Mouse (Mus musculus): Measurements from ENCODE around the gene Itgam. TPM values are rescaled to one million over a fixed set of nuclear protein-coding genes. Genes with fewer than 3 reads are reported as not detected.
A peak's percentile ranks its signal among the peaks of the same experiment; 100 is the strongest.

The Itgam gene
- total RNA-seq, 2 experiments from 2014 or later, result 10.8 to 11.2 TPM

DNA sequence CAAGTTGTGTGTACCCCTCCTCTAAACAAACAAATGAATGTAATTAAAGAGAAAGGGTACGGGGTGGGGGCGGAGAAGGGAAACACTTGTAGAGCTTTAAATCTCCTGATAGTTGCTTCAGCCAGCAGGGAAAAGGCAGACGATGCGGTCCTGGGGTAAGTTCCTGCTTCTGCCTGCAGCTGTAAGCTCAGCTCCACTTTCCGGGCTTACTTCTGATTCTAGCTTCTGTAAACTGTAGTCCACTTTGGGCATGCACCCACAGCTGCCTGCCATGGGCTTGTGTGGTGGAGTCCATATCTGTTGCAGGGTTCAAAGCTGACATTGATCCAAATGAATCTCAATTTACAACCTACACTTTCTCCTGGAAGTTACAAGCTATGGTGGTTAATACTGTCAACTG is 9.4 kb upstream of the Itgam start:
- intact Hi-C loops (cut with DNase I), result no loop called here
- DNase-seq (ENCODE audit: low spot score in 2 of 2), result no peak

DNA sequence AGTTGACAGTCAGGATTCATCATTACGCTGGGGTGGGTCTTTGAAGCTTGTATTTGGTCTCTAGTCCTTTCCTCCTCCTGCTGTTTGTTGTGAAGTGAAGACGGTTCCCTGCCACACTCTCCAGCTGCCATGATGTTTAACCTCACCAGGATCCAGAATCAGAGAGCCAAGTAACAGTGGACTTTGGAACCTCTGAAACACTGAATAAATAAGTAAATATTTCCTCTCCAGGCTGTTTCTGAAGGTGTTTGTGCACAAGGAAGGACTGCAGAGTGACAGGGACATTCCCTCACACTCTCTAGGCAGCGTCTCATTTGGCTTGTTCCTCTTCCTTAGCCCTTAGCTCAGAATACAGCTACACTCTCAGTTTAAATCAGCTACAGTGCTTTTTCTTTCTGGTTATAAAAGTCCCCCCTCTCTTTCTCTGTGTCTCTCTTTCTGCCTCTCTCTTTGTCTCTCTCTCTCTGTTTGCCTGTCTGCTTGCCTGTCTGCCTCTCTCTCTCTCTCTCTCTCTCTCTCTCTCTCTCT is 5.5 kb upstream of the Itgam start:
- DNase-seq (ENCODE audit: low spot score in 2 of 2), result no peak
- intact Hi-C loops (cut with DNase I), result no loop called here

DNA sequence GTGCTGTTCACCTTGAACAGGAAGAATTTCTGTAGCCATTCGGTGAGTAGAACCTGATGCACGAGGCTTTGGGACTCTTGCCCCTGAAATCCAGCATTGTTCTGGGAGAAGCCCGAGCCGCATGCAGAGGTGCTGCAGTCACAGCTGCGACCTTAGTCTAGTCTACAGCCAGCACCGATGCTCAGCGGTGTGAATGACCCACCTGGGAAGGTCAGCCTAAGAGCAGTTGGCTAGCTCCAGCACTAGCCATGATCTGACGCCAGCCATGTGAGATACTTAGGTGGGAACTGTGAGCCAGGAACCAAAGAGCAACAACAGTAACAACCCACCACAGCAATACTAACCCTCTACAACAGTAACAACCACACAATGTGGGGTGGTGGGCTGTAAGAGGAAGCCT is 4.6 kb upstream of the Itgam start:
- intact Hi-C loops (cut with DNase I), result no loop called here
- no peak for DNase-seq (ENCODE audit: low spot score in 2 of 2)

DNA sequence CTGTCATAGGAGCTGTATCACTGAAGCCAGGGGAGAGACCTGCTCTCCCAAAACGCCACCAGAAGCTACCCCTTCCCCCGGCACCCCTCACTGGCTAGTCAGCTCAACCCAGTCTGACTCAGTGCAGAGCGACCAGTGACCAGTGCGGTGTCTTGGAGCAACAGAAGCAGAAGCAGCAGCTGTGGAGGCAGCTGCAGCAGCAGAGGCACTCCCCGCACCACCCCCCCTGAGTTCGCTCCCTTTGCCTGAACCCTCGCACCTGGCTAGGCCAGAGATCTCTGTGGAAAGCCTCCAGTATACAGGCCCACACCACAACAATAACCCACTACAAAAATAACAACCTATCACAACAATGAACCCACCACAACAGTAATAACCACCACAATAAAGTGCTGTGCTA is 3.9 kb upstream of the Itgam start:
- intact Hi-C loops (cut with DNase I), result no loop called here
- no peak for DNase-seq (ENCODE audit: low spot score in 2 of 2)

DNA sequence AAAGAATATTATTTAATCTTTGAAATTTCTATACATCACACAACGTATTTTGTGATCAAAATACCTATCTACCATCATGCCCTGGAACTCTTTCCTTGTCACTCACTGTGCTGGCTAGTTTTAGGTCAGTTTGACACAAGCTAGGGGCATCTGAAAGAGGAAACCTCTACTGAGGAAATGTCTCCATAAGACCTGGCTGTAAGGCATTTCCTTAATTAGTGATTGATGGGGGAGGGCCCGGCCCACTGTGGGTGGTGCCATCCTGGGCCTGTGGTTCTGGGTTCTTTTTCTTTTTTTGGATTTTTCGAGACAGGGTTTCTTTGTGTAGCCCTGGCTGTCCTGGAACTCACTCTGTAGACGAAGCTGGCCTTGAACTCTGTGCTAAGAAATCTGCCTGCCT is 3.3 kb upstream of the Itgam start:
- intact Hi-C loops (cut with DNase I), result no loop called here
- no peak for DNase-seq (ENCODE audit: low spot score in 2 of 2)

DNA sequence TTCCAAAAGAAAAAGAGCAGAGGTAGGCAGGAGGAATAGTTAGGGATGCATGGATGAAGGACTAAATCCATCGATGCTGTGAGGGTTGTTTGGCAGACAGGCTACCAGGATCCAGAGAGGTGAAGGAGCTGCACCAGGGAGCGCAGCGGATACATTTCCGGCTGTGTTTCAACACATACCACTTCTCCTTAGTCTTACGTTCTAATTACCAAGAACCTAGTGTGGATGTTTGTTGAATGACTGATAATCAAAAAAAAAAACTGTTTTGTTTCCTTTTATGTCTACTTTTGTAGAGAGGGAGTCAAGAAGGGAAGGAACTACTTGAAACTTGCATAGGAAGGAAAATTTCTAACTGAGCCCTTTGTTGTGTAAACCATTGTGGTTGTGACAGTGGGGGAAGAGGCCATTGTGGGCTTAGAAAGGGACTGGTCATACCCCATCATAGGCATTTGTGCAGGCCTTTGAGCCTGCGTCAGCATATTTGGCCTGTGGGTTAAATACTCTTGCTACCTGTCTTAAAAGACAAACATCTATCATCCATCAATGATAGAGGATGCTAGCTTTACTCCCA is 856 bp downstream of the Itgam start:
- no peak for DNase-seq (ENCODE audit: low spot score in 2 of 2)
- intact Hi-C loops (cut with DNase I), result no loop called here

DNA sequence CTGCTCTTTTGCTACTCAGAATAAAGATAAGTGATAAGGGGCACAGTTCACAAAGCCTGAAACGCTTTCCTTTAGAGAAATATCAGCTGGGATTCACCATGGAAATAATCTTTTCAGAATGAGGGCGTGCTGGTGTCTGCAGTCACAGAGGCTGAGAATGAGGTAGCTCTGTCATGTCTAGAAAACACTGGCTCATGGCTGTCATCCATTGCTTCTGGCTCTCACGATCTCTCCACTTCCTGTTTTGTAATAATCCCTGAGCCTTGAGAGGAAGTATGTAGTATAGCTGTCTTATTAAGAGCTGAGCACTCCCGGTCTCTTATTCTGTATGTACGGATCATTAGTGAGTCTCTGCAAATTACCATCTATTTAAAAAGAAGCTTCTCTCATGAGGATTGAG is 3.1 kb downstream of the Itgam start:
- no peak for DNase-seq (ENCODE audit: low spot score in 2 of 2)

DNA sequence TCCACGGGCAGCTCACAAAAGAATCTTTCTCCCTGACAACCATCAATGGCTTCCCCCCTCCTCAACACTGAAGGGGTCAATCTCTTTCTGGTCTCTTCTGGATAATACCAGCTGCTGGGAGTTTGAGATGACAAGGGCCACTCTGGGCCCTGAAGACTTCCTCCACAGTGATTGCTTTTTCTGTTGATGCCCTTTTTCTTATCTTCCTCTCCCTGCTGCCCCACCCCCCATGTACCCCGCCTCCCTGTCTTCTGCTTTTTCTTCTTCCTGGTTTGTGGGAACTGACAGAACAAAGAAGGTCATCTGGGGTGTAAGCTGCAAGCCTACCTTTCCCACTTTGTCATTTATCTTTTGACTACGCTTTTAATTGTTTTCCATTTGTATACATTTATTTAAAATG is 5.4 kb downstream of the Itgam start:
- intact Hi-C loops (cut with DNase I), result no loop called here
- no peak for DNase-seq (ENCODE audit: low spot score in 2 of 2)

More for the DNA sequence above, 3.1 kb downstream of the Itgam start:
- intact Hi-C loops (cut with DNase I), result no loop called here

DNA sequence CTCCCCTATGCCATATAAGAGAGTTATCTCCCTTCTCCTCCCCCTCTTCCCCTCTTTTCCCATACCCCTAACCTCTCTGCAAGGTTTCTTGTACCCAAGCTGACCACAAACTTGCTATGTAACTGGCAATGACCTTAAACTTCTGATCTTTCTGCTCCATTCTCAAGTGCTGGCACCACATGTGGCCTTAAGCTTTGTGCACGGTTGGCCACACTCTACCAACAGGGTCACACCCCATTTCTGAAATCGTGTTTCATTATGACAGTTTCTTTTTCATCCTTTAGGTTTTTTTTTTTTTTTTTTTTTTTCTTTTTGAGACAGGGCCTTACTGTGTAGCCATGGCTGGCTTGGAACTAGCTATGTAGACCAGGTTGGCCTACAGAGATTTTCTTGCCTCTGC is 7.4 kb downstream of the Itgam start:
- no peak for DNase-seq (ENCODE audit: low spot score in 2 of 2)
- intact Hi-C loops (cut with DNase I), result no loop called here

DNA sequence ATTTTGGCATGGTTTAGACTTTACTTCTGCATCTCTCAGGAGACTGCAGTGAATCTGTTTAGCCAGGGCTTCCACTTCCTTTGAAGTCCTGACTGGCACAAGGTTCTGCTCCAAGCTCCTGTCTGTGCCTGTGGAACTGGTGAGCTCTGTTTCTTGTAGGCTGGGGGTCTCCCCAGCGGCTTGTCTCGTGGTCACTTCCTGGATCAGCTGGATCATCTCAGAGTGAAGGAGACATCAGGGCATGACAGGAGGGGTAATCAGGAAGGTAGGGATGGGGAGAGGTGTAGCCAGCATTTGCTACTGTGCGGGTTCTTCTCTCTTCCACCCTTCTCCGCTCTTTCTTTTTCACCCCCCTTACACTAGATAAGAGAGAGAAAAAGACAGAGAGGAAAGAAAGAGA is 9.4 kb downstream of the Itgam start:
- DNase-seq (ENCODE audit: low spot score in 2 of 2), result no peak

DNA sequence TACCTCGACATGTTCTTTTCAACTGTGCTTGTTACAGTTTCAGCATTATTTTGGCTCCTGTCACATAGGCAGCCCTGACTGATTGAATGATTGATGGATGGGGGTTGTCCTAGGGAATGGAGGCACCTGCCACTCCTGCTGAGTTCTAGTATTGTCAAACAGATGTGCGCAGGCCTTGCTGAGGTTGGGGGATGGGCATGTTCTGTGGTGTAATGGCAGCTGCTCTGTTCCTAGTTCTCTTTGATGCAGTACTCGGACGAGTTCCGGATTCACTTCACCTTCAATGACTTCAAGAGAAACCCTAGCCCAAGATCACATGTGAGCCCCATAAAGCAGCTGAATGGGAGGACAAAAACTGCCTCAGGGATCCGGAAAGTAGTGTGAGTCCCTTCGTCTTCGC is 17.6 kb downstream of the Itgam start:
- intact Hi-C loops (cut with DNase I), result no loop called here
- DNase-seq (ENCODE audit: low spot score in 2 of 2), result no peak

More for the DNA sequence above, 9.4 kb downstream of the Itgam start:
- intact Hi-C loops (cut with DNase I), result no loop called here

DNA sequence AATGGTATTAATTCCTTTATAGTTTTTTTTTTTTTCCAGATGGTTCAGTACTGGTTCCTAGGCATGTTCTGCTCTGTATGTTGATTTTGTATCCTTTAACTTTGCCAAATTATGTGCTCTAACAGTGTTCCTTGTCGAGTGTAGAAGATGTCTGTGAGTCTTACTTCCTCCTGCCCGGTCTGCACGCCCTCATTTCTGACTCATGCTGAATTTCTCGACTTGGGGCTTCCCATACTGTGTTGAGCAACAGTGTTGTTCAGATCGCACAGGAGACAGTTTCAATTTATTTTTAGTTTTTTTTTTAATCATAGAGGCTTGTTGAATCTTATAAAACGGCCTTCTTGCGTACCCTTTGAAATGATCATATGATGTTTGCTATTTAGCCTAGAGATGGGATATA is 26.7 kb downstream of the Itgam start:
- intact Hi-C loops (cut with DNase I), result no loop called here
- DNase-seq (ENCODE audit: low spot score in 2 of 2), result peak in 1 of 2 experiments; percentile 31

DNA sequence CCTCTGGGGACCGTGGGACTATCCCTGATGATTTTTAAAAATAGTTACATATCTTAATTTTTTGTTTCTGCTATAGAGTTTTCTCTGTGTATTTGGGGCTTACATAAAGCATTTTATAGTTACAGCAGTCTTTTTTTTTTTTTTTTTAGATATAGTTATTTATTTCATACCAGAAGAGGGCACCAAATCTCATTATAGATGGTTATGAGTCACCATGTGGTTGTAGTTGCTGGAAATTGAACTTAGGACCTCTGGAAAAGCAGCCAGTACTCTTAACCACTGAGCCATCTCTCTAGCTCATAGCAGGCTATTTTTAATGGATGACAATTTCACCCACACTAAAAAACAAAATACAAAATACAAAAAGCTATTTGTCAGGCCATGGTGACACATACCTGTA is 35.7 kb downstream of the Itgam start:
- intact Hi-C loops (cut with DNase I), result loop anchor here (1.0 kb wide), 1 partner anchor 110 kb away; no protein-coding TSS in a partner anchor
- DNase-seq (ENCODE audit: low spot score in 2 of 2), result no peak

DNA sequence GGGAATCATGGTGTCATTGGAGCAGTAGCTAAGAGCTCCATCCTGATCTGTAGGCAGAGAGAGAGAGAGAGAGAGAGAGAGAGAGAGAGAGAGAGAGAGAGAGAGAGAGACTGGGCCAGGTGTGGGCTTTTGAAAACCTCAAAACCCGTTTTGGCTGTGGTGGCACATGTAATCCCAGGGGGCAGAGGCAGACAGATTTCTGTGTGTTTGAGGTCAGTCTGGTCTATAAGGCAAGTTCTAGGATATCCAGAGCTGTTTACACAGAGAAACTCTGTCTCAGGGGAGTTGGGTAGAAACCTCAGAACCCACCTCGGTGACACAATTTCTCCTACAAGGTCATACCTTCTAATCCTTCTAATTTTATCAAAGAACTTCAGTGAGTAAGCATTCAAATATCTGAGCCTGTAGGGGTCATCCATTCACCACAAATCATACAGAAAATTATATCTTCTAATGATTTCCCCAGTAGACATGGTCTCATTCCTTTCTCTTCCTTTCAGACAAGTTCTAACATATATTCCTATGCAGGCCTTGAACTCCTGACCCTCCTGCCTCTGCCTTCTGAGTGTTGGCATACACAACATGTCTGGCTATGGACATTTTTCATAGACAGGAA is 38.4 kb downstream of the Itgam start:
- no peak for DNase-seq (ENCODE audit: low spot score in 2 of 2)
- intact Hi-C loops (cut with DNase I), result loop anchor here (10.0 kb wide), 1 partner anchor 234 kb away; no protein-coding TSS in a partner anchor

DNA sequence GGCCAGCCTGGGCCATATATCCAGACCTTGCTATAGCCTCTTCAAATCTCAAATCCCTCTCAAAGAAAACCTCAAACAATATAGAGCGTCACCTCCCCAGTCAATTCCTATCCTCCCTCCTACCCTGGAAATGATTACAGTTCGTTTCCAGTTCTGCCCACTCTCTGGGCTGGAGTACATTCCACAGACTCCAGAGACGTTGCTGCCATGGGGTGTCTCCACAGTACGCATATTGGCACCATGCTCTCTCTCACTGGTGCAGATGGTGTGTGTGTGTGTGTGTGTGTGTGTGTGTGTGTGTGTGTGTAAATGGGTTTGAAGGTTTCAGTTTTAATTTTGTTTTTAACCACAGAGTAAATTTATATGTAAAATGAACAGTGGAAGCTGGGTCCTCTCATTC is 42.8 kb downstream of the Itgam start:
- peak; percentile 34 to 59 for DNase-seq (ENCODE audit: low spot score in 2 of 2)
- intact Hi-C loops (cut with DNase I), result loop anchor here (10.0 kb wide), 1 partner anchor 230 kb away; no protein-coding TSS in a partner anchor

DNA sequence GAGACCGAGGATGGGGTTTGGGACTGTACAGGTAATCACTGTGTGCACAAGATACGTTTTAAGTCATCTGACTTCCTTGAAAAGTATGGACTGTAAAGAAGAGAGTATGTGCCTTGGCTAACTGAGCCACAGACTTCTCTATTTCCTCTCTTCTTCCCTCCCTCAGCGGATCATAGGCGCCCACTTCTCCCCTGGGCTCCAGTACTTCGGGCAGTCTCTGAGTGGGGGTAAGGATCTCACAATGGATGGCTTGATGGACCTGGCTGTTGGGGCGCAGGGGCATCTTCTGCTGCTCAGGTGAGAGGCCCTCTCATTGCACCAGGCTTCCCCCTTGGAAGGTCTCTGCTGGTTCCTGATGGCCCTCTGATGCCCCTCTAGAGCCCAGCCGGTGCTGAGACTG is 45.0 kb downstream of the Itgam start:
- intact Hi-C loops (cut with DNase I), result loop anchor here (10.0 kb wide), 1 partner anchor 227 kb away; no protein-coding TSS in a partner anchor
- DNase-seq (ENCODE audit: low spot score in 2 of 2), result no peak

DNA sequence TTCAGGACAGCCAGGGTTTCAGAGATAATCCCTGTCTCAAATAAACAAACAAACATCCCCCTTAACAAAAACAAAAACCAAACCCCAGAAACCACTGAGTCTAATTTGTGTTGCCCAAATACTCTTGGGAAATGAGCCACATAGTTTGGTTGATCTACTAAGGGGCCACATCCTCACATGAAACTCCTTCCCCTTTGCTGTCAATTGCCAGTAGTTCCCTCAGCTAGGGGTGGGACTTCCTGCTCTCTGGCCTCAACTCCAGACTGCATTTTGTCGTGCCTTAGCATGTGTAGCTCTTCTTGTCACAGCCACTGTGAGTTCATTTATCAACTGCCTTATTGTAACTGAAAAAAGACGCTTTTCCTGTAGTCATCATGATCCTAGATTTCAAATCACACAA is 47.9 kb downstream of the Itgam start:
- intact Hi-C loops (cut with DNase I), result no loop called here
- no peak for DNase-seq (ENCODE audit: low spot score in 2 of 2)

DNA sequence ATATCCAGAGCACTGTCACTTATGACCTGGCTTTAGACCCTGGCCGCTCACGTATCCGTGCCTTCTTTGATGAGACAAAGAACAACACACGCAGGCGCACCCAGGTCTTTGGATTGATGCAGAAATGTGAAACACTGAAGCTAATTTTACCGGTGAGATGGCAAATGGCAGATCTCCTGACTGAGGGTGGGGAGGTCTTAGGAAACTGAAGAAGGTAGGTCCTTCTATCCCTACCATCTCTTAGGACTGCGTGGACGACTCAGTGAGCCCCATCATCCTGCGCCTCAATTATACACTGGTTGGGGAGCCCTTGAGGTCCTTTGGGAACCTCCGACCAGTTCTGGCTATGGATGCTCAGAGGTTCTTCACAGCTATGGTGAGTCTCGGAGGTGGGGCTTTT is 49.7 kb downstream of the Itgam start:
- no peak for DNase-seq (ENCODE audit: low spot score in 2 of 2)
- intact Hi-C loops (cut with DNase I), result no loop called here

DNA sequence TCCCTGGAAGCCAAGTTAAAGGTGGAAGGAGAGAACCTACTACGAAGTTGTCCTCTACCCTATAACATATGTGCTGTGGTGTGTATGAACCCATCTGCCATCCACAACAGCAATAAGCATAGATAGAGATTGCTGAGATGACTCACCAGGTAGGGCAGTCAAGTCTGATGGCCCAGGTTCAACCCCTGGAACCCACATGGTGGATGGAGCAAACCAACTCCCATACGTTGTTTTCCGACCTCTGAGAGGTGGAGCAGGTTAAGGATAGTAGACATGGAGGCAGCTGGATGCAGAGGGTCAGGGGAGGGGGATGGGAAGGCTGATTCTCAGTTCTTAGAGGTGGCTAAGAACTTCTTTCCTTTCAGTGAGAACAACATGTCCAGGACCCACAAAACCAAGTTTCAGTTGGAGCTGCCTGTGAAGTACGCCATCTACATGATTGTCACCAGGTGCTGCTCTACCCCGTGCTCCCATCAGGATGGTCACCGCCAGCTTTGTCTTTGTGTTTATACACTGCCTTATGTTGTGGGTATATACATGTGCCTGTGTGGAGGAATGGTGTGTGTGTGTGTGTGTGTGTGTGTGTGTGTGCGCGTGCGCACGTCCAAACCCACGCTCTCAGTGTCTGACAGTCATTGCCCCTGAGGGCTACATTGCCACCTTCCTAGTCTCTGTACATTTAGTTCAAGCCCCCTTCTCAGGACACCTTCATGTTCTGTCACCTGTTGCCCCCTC is 52.1 kb downstream of the Itgam start:
- no peak for DNase-seq (ENCODE audit: low spot score in 2 of 2)
- intact Hi-C loops (cut with DNase I), result no loop called here

DNA sequence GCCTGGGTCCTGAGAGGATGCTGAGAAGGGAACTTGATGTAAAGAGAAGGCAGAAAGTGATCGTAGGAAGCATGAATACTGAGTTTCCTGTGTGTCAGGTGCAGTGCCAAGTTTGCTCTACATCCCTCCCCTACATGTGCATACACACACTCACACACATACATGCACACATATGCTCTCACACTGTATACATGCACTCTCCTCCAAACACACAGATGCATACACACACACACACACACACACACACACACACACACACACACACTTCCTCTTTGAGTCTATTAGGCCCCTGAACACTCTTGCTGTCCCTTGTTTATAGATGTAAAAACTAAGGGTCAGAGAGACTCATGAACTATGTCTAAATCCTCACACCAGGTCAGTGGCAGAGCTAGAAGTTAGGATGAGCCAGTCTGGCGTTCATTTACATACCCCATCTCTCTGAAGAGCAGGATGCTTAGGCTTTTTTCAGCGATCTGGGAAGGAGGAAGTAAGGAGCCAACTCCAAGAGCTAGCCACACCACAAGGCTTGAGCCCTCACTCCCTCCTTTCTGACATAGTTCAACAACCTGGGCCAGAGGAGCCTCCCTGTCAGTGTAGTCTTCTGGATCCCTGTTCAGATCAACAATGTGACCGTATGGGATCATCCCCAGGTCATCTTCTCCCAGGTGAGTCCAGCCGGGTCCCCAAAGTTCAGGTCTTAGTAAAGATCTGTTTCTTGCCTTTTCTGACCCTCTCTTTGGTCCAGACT is 52.9 kb downstream of the Itgam start:
- DNase-seq (ENCODE audit: low spot score in 2 of 2), result no peak
- intact Hi-C loops (cut with DNase I), result no loop called here
